Mouse (Mus musculus): ENCODE measurements at regions not wholly inside any gene's neighbourhood (a gene's known extent, or its start where the extent isn't known, plus 50 kb on each side); places are given as distances from the start of the nearest gene placed in this dataset.
A peak's percentile ranks its signal among the peaks of the same experiment; 100 is the strongest.

DNA sequence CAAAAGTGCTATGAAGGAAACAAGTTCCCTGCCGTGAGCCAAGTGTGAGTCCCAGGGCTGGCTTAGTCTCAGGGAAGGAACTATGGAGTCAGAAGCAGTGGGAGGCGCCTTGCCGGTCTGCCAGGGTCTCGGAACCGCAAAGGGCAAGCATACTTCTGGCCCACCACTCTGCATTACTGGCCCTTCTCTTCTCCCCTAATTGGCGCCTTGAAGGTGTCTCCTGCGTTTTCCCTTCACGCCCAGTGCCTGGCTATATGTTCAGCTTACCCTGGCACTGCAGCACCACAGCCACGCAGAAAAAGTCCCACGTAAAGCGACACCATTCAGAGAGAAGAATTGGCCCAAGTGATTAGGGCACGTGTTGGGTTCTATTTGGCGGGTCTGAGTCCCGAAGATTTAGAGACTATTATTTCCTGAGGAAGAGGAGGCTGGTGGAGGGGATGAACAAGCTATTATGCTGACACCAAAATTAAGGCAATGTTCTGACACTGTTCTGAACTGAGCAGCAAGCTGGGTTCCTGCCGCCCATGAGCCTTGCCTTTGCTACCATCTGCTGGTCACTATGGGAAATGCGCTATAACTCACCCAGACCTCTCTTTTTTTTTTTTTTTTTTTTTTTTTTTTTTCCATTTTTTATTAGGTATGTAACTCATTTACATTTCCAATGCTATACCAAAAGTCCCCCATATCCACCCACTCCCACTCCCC lies 288.5 kb upstream of the Jmjd1c start:
- DNase-seq, result peak; percentile 69

DNA sequence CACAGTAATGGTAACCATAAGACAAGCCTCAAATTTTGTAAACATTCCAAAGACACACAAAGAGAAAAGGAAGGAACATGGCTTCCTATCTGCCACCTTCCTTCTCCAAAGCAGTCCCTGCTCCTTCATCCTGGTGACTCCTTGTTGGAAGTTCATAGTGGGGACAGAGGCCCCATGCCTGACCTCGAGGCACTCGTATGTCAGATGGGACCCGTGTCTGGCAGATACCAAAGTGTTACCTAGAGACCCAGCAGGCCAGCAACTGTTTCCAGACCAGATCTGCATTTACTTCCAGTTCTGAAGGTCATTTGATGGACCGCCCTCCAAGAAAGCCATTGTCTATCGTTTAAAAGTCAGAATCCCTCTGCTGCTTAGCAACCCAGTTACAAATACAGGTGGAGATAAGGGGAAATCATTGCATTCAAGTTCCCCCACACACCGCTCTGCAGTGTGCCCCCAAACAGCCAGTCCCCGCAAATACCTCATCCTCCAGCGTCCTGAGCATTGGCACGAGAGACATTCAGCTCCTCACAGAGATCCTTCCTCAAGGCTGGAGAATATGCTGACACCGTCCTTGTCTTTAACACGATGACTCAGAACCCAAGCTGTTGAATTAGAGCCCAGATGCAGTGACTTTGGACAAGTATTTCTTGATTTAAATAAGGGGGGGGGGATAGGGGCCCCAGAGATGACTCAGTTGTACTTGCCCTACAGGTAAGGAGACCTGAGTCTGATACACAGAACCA lies 283.2 kb upstream of the Jmjd1c start:
- DNase-seq, result no peak

DNA sequence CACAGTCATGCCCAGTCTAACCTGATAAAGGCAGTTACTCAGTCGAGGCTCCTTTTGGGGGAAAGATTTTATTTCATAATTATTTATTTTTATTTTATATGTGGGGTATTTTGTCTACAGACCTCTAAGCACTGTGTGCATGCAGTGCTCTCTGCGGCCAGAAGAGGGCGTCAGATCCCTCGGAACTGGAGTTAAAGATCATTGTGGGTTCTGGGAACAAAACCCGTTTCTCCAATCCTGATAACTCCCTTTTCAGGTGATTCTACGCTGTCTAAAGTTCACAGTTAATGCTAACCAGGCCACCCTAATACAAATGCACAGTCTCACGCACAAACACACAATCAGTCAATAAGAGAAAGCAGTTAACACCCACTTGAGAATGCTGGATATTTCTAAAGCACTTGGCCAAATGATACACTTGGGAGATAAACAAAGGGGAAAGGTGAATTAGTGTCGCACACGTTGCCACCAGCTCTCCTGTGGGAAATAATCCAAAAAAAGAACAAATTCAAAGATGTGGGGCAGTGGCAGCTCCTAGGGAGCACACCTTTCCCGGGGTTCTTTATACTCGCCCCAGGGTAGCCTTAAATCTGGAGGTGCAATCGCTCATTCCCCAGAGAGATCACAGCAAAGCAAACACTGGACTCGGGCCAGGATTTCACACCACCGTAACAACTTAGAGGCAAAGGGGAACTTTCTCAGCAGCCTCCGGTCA lies 281.9 kb upstream of the Jmjd1c start:
- no peak for DNase-seq

DNA sequence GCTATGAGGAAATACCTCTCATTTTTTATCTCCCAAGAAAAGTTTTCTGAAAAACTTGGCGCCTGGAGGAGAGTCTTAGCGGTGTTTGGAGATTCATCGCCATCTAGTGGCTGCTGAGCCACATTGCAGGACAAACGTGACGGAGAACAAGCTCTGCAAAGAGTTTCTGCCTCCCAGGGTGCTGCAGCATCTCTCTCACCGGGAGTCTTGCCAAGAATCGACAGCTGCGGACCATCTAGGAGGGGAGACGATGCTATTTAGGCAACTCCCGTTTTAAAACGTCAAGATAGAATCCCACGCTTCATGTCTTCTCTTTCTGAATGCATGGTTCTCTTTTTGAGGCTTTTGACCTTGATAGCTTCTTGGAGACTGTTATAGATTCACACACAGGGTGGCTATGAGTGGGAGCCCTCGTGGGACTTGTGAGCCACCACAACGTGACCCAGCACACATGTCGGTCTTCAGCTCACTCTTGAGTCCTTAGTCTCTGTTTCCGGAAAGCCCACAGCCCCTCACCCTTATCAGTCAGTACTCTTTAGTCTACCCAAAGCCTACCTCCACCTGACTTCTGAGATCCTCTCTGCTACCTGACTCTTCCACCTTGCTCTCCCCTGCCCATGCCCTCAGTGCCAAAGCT lies 281.2 kb upstream of the Jmjd1c start:
- peak; percentile 92 for DNase-seq

DNA sequence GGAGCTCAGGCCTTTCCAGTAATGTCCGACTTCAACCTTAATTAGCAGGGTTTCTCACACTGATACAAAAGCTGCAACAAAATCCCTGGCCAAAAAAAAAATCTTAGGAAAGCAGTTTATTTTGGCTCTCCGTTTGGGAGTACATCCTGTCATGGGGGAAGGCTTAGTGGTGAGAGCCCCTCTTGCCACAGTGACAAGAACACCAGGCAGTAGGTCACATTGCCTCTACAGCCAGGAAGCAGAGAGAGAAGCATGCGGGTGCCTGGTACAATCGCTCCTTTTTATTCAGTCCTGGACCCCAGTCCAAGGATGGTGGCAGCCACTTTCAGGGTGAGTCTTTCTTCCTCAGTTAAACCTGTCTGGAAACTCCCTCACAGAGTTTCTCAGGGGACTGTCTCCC lies 280.0 kb upstream of the Jmjd1c start:
- DNase-seq, result no peak

DNA sequence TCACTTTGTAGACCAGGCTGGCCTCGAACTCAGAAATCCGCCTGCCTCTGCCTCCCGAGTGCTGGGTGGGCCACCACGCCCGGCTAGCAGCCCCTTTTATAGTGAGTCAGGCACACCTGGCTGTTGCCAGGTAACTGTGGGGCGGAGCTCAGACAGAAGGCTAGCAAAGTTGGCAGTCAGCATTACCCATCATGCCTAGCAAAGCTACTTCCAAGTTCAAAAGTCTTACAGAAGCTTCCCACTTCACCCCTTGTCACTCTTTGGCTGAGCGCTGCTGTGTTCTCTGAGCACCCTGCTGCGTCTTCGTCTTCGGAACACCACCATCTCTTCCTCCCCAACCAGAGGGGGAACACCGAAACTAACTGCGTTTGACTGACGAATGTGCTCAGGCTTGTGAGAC lies 279.1 kb upstream of the Jmjd1c start:
- DNase-seq, result no peak

DNA sequence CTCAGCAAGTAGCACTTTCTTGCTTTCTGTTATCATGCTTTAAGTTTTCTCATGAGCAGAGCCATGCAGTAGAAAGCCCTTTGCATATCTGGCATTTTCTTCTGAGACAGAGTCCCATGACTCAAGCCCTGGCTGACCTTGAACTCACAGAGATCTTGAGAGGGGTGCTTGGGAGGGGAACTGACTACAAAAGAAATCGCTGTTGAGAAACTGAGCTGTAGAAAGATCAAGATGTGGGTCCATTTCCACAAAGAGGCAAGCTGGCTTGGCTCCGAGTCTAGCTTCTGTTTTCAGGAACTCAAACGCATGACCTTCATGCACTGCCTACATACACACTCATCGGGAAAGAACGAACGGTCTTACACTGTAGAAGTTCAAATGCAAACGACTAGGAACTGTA lies 278.0 kb upstream of the Jmjd1c start:
- DNase-seq, result no peak

DNA sequence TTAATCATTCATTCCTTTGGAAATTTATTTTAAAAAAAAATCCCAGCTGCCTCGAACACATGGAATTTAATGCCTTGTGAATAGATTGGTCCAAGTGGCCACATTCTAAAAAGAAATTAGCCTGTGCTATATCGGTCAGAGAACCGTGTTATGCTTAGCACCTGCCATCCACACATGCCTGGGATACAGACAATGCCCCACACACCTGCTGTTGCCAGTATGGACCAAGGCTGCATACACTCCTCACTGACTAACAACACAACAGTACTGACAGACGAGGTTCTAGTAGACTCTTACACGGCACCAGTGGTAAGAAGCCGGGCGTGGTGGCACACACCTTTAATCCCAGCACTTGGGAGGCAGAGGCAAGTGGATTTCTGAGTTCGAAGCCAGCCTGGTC lies 276.4 kb upstream of the Jmjd1c start:
- DNase-seq, result no peak

DNA sequence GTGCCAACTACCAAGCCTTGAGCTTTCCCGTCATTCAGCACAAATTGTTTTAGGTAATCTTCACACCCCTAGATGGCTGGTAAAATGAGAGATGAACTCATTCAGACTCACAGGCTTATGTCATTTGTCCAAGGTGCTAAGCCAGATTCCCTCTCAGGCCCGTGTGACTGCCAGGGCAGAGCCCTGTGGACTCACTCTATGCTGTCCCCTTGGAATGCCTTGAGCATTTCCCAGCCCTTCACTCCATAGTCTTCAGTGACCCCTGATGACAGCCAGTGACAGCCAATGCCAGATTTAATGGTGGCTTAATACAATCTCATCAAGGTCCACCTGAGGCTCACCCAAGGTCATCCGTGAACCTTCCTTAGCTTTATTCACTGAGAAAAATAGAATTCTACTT lies 270.2 kb upstream of the Jmjd1c start:
- no peak for DNase-seq

DNA sequence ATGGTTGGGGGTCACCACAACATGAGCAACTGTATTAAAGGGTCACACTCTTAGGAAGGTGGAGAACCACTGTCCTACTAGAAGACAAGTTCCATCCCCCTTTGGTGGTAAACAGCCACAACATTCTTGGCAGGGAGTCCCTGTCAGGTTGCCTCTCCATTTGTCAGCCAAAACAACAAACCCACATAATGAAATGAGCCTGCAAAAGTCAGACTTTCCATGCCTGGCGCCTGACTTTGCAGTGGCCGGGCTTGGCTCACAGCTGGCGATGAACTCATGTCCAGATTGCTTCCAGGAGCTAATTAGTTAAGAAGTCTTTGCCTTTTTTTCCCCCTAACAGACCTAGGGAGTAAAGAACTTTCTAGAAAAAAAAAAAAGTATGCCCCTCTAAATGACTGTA lies 269.6 kb upstream of the Jmjd1c start:
- no peak for DNase-seq

DNA sequence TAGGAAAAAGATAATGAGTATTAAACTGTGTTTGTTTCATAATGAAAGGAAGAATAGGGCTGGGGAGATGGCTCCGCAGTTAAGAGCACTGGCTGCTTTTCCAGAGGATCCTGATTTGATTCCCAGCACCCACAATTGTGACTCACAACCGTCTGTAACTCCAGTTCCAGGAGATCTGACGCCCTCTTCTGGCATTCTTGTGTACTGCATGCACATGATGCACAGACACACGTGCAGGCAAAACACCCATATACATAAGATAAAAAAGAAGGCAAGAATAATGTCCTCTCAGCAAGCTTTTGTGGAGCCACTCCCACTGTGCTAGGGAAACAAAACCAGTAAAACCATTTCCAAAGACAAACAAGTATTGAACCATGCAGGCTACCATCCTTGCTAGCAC lies 261.0 kb upstream of the Jmjd1c start:
- DNase-seq, result no peak

DNA sequence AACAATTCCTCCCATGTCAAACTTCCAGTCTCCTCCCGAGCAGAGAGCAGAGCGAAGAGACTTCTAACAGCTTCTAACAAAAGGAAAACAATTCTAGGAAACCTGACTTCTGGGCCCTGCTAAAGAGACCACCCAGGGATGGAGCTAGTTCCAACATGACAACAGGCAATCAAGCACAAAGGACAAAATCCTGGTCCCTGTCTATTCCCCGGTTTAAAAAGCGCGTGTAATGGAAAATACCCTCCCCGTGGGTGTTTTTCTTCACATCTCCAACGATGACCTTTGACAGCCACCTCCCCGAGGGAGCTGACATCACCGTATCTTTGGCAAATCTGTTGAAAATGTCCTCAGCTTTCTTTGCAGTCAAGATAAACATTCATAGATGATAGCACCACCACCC lies 256.9 kb upstream of the Jmjd1c start:
- DNase-seq, result no peak

DNA sequence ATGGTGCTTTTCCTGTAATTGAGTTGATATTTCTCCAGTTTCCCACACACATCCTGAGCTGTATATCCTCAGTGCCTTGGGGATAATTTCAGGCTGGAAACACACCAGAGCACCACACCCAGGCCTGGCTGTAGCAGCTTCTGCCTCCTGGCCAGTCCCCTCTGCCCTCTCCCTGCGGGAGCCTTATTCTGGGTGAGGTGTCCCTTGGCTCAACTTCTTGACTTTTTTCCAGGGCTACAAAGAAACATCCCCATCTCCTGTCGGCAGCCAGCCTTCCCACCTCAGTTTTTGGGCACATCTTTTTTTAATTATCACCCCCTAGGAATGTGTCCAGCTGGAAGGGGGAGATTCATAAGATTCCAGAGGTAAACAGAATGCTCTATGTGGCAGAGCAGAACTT lies 252.7 kb upstream of the Jmjd1c start:
- DNase-seq, result no peak

DNA sequence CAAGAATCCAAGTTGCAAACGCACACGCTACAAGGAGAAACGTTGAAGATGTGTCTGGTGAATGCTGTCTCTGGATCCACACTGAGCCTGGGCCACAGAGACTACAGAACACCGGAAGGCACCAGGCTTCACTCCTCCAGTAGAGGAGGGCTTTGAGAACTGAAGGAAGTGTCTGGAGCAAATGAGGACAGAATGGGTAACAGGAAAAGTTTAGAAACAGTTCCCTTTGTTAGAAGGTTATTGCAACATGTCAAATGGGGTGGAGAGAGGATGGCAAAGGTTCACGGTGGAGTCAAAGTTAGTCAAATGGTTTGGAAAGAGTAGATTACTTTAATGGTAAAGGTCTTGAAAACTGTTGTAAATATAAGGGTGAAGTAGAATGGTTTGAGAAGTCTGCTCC lies 247.1 kb upstream of the Jmjd1c start:
- no peak for DNase-seq

DNA sequence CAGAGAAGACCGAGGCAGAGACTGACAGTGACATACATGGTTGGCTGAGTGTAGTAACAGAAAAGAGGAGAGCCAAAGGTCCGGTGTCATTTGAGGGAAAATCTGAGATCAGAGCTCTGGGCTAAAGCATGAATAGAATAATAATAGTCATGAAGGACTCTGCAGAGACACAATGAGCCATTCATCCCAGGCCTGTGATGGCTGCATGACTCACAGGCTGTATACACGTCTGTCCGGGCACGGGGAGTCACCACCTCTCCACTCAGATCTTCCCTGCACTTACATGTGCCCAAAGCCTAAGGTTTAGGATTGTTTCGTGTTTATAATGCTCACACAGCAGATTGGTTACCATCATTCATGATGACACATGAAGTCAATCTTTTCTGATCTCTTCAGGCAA lies 246.2 kb upstream of the Jmjd1c start:
- no peak for DNase-seq

DNA sequence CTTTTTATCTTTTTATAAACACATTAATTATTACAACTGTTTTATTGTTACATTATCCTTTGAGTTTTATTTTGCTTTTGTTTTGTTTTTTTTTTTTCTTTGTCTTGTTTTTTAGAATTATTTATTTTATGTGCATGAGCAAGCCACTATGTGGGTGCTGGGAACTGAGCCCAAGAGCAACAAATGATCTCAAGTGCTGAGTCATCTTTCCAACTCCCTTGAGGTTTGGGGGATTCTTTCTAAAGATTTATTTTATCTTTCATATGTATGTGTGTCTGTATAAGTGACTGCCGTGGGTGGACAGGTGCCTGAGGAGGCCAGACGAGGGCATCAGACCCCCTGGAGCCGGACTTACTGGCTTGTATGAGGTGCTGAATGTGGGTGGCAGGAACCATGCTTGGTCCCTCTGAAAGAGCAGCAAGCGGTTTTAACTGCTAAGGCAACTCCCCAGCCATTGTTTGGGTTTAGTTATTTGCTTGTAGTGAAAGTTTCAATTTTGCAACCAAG lies 244.9 kb upstream of the Jmjd1c start:
- DNase-seq, result no peak

DNA sequence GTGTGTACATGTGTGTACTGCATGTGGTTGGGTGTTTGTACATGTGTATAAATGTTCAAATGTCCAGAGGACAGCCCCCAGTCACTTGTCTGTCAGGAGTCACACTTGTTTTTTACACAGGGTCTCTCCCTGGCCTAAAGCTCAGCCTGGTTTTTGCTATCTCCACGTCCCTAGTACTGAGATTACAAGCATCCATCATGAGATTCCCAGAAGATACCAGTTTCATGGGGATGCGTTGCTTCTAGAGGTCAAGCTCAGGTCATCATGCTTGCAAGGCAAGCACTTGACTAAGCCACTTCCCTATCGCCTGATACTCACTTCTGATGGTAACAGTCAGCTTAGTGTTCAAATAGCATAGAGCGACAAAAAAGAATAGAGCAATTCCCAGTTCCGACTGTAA lies 244.1 kb upstream of the Jmjd1c start:
- no peak for DNase-seq

DNA sequence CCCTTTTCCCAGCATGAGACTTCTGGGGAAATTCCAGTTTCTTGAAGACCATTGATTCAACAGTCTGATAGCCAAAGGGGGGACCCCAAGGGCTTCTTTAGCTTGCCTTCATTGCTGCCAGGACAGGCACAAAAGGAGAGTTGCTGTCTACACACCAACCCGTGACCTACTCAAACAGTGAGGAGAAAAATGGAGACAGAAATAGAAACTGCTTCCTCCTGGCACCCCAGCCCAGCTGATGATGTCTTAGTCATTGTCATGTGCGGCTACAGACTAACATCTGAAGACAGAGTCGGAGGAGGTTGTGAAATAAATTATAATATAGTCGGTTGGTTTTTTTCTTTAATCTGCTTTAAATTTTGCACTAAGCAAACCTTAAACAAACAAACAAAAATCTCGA lies 243.2 kb upstream of the Jmjd1c start:
- DNase-seq, result no peak

DNA sequence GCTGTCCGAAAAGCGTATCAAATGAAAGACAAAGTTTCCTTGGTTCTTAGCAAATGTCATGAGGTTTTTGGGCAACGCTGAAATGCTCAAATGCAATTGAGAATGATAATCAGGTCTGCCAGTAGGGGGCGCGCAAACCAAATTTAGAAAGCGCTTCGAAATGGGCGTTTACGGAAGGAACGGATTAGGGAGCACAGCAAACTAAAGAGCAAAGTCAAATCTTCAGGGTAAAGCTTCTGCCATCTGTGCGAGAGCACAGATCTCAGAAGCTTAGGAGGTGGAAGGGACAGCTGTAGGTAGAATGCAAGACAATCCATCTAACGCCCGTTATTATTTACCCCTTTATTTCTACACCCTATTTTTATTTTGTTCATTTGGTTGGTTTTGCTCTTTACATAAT lies 242.7 kb upstream of the Jmjd1c start:
- DNase-seq, result peak; percentile 96

DNA sequence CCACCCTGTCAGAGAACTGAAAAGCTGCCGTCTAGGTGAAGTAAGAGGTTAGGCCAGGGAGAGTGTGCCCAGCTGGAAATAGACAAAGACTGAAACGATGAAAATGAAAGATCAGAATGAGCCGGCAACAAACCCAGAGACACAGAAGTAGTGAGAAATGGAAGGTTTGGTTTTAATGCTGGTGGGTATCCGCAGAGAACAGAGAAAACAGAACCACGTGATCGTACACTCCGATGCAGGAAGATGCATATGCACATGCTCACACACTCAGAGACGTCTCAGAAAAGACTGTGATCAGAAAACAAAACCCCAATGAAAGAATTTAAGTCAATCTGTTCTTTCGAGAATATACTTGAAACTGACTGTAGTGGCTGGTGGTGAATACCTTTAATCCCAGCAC lies 241.0 kb upstream of the Jmjd1c start:
- DNase-seq, result no peak

DNA sequence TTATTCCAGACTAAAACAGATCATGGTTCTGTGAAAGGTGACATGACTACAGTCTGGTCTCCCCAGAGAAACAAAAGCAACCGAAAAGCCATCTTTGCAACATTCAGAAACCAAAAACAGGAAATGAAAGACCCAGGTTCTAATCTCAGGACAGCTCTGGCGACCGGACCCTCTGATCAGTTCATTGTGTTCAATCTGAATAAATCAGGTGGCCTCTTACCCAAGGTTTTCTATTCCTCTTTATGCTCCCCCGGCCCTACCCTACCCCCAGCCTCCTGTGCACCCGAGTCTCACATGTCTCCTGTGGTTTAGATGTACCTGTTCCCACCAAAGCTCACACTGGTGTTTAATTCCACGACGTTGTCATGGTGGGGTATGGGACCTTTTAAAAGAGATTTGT lies 238.6 kb upstream of the Jmjd1c start:
- DNase-seq, result no peak

DNA sequence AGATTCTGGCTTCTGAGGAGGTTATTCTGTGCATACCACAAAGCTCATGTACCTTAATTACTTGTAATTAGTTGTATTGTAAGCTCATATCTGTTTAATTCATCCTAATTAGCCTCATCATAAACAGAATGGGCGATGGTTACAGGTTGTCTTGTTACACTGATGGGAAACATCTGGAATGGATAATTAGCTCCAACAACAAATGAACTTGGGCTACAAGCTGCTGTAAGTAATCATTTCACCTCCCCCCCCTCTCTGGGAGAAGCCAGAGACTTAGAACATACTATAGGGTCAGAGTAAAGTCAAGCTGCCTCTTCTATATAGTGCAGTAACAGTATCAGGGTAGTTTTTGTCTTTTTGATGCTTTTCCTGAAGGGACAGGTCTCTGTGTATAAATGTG lies 234.5 kb upstream of the Jmjd1c start:
- DNase-seq, result no peak

DNA sequence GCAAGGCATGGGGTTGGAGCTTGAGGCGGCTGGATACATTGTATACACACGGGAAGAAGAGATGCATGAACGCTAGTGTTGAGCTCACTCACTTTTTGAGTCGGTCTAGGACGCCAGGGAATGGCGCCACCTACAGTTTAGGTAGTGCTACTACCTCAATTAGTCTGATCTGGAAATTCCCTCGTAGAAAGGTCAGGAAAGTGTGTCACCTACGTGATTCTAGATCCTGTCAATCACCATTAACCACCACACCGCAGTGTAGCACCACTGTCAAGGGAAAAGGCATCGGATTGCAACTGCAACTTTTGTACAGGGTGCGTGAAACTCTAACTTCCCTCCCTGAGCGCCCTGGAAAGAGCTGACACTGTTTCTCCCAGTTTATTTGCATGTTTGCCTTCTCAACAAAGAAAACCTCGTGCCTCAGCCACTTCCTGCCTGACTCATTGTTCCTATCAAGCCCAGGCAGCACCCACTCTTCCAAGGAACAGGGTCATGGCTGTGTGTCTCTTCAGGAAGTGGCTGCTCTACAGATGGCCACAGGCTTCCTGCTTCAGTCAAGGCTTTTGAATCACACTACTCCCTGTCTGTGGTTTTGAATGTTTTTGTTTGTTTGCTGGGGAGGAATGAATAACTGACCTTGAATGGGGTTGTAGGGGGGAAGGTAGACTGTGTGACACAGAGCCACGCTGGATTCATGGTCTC lies 231.6 kb upstream of the Jmjd1c start:
- no peak for DNase-seq

All from right cerebral cortex, postnatal 4 days (tissue).